Mouse (Mus musculus) cerebellum, adult (tissue): ENCODE measurements at regions not wholly inside any gene's neighbourhood (a gene's known extent, or its start where the extent isn't known, plus 50 kb on each side); places are given as distances from the start of the nearest gene placed in this dataset.

Experiments used
- ATAC-seq: cut with Nextera tagmentation; 2 replicates; pipeline ENCODE4 v1.9.2; 2017; ENCODE audit warnings: mild to moderate bottlenecking, moderate library complexity, mixed read lengths; ENCODE audit not compliant: insufficient number of reproducible peaks, low FRiP score, low TSS enrichment

DNA sequence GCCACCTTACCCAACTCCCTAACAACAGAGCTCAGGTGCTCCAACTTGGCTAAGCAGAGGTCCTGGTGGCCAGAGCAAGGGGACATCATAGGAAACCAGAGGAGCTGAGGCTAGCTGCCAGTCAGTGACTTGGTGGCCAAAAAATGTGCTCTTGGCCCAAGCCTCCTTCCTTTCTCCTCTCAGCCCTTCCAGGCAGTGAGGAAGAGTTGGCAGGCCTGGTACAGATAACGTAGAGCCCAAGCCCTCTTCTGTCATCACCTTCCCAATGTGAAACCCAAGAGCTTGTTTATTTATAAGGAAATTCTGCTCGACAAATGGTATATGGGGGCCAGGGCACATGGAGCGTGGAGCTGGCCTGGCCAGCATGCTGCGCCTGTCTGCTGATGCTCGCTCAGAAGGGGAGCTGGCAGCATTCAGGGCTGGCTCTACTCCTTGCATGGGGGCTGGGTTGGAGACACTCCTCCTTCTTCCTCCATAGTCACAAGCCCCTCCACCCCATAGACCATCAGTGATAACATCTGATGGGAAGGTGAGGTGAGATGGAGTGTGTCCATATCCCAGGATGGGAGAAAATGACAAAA lies 156.1 kb downstream of the Fgf18 start:
- no peak for ATAC-seq

DNA sequence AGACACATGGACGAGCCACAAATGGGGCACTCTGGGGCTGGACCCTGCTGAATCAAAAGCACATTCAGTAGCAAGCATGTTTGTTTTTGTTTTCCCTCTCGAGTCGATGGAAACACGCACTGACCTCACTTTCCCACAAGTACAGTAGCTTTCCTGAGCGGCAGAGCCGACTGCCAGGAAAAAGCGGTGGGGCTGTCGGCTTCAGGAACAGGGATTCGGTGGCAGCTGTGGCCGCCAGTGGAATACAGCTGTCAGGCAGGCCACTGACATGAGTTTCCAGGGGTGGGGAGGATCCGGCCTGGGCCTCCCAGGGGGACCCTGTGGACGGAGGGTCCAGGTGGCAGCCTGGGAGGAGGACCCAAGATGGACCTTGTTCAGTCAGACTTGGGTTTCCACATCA lies 157.0 kb downstream of the Fgf18 start:
- ATAC-seq, result no peak

DNA sequence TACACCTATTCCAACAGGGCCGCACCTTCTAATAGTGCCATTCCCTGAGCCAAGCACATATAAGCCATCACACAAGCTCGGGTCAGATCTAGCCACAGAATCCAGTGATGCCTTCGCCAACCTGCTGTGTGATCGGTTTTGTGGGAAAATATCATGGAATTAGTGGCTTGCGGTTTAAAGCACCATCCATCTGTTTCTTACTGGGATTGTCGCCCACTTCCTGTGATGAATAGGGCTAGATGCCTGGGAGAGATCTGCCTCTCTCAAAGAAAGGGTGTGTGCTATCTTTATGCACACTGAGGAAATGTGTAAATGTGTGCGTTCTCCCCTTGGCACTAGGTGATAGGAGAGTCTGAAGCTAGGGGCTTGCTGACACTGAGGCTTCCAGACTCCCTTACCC lies 154.5 kb upstream of the Smim23 start:
- ATAC-seq, result no peak

DNA sequence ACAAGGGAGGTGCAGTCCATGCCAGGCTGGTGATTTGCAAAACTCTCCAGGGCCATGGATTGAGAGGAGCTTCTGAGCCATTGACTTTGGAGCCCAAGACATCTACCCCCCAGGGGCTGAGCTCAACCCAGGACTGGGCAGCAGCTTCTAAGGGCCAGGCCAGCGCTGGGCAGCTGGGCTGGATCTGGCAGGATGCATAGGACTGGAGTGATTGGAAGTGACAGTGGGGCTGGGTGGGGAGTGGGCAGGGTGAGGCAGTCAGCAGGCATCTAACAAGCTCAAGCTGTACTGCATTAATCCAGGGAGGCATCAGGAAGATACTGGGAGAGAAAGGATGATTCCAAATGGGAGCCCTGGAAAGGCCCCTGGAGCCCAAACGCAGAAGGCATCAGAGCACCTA lies 152.2 kb upstream of the Smim23 start:
- no peak for ATAC-seq

DNA sequence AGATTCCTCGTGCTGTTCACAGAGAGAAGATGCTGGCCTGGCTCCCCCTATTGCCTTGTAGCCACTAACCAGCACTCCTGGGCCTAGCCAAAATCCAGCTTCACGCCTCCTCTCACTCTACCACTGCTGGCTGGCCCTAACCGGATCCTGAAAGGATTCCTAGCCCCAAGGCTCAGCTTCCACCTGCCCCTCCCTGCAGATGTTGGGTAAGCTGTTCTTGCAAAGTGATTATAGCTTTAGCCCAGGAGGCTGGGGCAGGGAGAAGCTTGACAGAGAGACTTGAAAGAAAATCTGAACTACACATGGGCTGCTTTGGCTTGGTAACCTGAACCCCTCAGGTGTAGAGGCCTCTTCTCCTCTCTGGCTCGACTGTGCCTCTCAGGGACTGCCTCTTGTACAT lies 149.0 kb upstream of the Smim23 start:
- ATAC-seq, result no peak

- peak; percentile 67 for ATAC-seq
Observed at GRCm38 (mm10) chr11:32965418-32965817, 141.0 kb upstream of the Smim23 start.

GRCm38 (mm10) chr11:32963625-32964293 lies 139.4 kb upstream of the Smim23 start:
- ATAC-seq, result no peak

- ATAC-seq, result no peak
Observed at GRCm38 (mm10) chr11:32961600-32961999, 137.2 kb upstream of the Smim23 start.

GRCm38 (mm10) chr11:32958961-32959360 lies 134.6 kb upstream of the Smim23 start:
- ATAC-seq, result no peak

DNA sequence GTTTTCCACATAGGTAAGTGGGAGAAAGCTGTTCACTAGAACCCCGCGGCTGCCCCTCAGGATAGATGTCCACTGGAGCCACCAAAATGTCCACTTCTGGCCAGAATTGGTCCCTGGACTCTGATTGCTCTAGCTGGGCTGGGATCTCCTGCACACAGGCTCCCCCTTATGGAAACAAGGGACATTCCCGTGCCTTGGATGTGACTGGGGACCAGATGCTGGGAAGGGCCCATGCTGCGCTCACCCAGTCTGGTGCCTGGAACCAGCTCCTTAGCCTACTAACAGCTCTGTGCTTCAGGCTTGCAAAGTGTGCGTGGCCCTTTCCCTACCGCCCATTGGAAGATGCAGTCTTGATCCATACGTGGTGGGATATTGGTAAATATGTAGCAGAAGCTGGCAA lies 132.6 kb upstream of the Smim23 start:
- peak; percentile 95 for ATAC-seq

- ATAC-seq, result no peak
Observed at GRCm38 (mm10) chr11:32952271-32952670, 127.9 kb upstream of the Smim23 start.

- no peak for ATAC-seq
Observed at GRCm38 (mm10) chr11:32948132-32948531, 123.7 kb upstream of the Smim23 start.

DNA sequence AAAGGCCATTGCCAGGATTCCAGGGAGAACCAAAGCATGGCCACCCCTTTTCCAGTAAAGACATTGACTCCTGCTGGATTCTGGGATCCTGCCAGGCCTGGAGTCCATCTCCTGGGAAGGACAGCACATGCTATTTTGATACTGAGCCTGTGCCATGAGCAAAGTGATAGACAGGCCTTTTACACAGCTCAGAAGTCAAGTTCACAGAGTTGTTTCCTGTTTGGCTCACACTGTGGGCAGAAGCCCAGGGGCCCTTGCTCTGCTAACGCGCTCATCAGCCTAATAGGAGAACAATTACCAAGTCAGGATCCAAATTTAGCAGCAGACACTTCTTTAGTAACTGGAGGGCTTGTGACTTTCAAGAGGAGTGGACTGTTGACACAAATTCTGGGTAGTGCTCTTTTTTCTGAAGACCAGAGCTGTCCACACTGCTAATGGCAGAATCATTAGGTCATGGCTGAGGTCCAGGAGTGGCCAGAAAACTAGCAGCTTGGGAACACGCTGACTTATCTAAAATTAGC lies 122.1 kb upstream of the Smim23 start:
- ATAC-seq, result peak; percentile 49; the same call in 1 of the 2 replicates

- no peak for ATAC-seq
Observed at GRCm38 (mm10) chr11:32945071-32945470, 120.7 kb upstream of the Smim23 start.

DNA sequence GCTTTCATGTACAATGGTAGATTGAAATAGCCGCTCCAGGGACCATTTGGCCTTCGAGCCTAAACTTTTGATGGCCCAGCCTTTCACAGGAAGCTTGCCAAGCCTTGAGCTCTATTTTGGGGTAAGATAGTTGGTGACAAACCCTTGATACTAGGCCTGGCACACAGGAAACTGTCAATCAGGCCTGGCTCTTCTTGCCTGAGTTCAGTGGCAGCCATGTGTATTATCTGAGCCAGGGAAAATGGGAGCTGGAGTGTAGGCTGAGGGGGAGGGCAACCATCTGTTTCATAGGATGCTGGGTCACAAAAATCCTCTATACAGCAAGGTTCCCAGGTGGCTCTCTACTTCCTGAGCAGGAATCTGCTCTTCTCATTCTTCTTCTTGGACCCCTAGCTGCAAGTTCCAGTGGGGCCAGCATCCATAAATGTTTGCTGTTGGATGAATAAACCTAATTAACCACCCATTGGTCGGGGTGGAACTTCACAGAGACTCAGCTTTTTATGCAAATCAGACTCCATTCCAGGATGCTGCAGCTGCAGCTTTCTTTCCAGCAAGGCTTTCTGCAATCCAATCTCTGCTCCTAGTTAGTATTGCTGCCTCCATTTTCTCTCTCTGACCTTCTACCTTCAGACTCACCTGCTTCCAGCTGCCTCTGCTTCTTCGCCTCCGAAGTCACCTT lies 117.1 kb upstream of the Smim23 start:
- ATAC-seq, result peak; percentile 41; the same call in 1 of the 2 replicates

DNA sequence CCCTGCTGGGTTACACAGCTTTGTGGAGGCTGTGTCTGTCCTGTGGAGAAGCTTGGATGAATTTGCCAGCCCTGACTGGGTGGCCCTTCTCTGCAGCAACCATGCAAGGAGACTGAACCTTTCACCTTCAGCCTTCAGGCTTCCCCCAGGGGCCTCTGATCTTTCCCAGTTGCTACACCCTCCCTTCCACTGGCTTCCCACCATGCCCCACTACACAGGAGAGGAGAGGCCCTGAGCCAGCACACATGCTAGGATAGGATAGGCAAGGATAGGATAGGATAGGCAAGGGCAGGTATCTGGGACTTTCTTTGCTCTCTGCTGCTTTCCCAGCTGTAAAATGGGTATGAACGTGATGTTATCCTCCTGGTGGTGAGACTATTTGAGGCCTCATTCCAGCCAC lies 114.7 kb upstream of the Smim23 start:
- ATAC-seq, result no peak

GRCm38 (mm10) chr11:32937167-32937566 lies 112.8 kb upstream of the Smim23 start:
- ATAC-seq, result no peak

DNA sequence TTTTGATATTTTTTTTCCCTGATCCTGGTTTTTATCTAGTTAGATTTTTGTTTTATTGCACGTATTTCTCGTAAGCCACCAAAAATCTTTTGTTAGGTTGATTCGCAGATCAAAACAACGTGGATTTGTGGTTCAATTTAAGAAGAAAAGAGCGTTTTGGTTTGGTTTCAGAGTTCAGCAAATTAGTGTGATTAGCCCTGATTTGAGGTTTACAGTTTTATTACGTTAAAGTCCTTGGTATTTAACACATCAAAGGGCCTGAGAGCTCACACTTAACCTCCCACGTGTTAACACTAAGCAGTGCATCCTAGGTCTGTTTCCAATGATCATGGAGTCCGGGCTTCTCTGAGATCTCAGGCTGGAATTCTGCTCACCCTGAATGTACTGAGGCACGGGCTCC lies 107.5 kb upstream of the Smim23 start:
- ATAC-seq, result no peak

- no peak for ATAC-seq
Observed at GRCm38 (mm10) chr11:32931018-32931417, 106.6 kb upstream of the Smim23 start.

GRCm38 (mm10) chr11:32928837-32929236 lies 104.4 kb upstream of the Smim23 start:
- no peak for ATAC-seq

GRCm38 (mm10) chr11:32925421-32926271 lies 101.2 kb upstream of the Smim23 start:
- no peak for ATAC-seq
